Mouse (Mus musculus) thymus, postnatal 4 days (tissue): ENCODE measurements at regions not wholly inside any gene's neighbourhood (a gene's known extent, or its start where the extent isn't known, plus 50 kb on each side); places are given as distances from the start of the nearest gene placed in this dataset.
A peak's percentile ranks its signal among the peaks of the same experiment; 100 is the strongest.

Source experiments
- DNase-seq: peaks from one replicate; pipeline ENCODE4 v3.0.0; 2021

DNA sequence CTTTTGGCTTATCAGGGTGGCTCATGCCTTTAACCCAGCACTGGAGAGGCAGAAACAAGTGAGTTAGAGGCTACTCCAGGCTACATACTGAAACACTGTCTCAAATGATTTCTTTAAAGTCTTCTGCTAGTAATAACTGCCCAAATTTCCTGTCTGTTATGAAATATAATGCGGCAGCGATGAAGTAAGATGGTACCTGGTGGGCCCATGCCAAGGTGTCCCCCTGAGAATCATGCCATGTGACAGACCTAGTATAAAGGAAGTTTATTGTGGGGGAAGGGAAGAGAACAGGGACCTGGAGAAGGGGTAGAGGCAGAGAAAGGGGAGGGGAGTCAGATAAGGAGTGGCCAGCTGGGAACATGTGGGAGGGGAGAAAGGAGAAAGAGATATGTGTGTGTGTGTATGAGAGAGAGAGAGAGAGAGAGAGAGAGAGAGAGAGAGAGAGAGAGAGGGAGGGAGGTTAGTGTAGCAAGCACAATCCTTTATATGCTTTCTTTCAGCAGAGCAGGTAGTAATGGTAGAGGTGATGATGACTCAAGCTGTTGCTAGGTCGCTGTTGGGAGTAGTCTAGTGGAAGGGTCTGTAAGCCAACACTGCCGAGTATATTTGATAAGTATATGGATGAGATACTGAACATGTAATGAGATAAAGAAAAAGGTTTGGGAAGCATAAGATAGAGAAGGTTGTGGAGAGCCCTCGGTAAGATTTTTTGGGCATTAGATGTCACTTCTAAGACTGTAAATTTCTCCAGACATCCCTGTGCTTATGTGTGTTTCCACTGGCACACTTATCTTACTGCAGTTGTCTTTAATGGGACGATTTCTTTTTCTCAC, 71.1 kb upstream of the Dph5 start:
- peak; percentile 17 for DNase-seq

GRCm38 (mm10) chr3:115817771-115818170, 69.9 kb upstream of the Dph5 start:
- no peak for DNase-seq

- DNase-seq: peak; percentile 28
These were observed 68.9 kb upstream of the Dph5 start for GRCm38 (mm10) chr3:115818734-115819133.

- DNase-seq: peak; percentile 35
These were observed 68.1 kb upstream of the Dph5 start for GRCm38 (mm10) chr3:115819401-115820138.

DNA sequence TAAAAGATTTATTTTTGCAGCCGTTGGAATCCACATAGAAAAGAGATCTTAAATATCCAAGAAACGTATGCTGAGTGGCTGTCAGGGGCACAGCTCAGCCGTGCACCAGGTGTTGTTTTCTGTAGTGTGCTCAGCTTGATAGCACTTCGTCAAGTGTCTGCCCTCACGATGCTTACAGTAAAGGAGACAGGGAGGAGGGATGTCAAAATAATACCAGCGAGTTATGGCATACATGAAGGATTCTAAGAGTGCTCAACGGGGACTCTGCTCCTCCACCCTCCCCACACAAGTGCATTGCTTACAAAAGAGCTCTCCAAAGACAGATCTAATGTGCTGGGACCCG, 67.5 kb upstream of the Dph5 start:
- peak; percentile 48 for DNase-seq

GRCm38 (mm10) chr3:115821627-115822026, 66.0 kb upstream of the Dph5 start:
- no peak for DNase-seq

GRCm38 (mm10) chr3:115822491-115822890, 65.1 kb upstream of the Dph5 start:
- DNase-seq: no peak

DNA sequence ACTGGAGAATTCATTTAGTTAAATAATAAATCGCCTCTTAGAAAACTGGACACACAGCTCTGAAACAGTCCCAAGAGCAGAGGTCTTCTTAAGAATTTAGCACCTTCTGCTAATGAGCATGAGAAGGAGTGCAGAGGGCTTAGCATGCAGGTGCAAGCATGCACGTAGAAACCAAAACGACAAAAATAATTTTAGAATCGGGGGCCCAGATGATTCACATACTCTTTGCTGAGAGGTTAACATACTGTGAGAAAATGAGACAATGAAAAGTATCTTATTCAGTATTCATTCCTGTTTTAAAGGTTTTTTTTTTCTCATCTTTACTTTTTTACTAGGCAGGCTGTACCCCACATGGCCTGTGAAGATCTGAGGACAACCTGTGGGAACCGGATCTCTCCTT, 63.9 kb upstream of the Dph5 start:
- no peak for DNase-seq

- peak; percentile 21 for DNase-seq
These were observed 62.8 kb upstream of the Dph5 start for GRCm38 (mm10) chr3:115824792-115825191.

DNA sequence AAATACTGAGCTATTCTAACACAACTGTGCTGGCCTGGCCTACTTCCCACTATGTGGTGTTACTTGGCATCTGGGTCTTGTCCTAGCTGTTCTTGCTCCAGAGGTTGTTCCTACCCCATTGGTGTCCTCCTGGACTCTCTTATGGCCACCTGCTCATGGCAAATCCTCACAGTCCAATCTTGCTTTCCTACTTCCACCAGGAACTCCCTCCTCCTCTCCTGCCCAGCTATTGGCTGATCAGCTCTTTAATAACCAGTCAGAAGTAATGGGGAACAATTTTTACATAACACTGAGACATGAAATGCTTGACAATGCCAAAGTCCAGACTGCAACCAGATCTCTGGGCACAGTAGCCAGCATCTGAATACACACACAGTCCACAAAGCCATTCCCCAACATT, 52.3 kb upstream of the Dph5 start:
- DNase-seq: no peak

- DNase-seq: no peak
These were observed 49.9 kb upstream of the Dph5 start for GRCm38 (mm10) chr3:115837617-115838216.
